Mouse (Mus musculus) bone marrow macrophage, adult 2 months (primary cell): Measurements from ENCODE around the gene Ntm.

Experiments used
- CTCF ChIP-seq: IDR thresholded peaks from 2 replicates; pipeline ENCODE4 v1.5.1; 2012; ENCODE audit warnings: low read depth, mild to moderate bottlenecking, low read length, moderate library complexity
- POLR2A ChIP-seq: IDR thresholded peaks from 2 replicates; pipeline ENCODE4 v1.6.1; 2012; ENCODE audit warnings: mild to moderate bottlenecking, low read depth, low read length, borderline replicate concordance

- TF ChIP-seq CTCF (no peak), POLR2A (no peak)
Measured at GRCm38 (mm10) chr9:29833781-29834180, 129.2 kb downstream of the Ntm start.
